Mouse (Mus musculus): Measurements from ENCODE around the gene Hspb9. TPM values are rescaled to one million over a fixed set of nuclear protein-coding genes. Genes with fewer than 3 reads are reported as not detected.

Hspb9 gene
- polyA plus RNA-seq, 1 experiment from 2014 or later: 0.24 TPM

- Histone ChIP-seq H3K36me3 (ENCODE audit: control insufficient read depth, insufficient read depth) (no peaks in the 10 kb centered on the region), H3K27ac (ENCODE audit: low read length) (no peak overlapping the region), H3K4me3 (ENCODE audit: low read length) (no peak overlapping the region), H3K4me1 (ENCODE audit: control insufficient read depth, insufficient read depth, low read length) (no peaks in the 10 kb centered on the region), H3K9ac (ENCODE audit: low read length) (no peak overlapping the region), H3K4me2 (ENCODE audit: low read depth, low read length) (no peak overlapping the region), H3K27me3 (ENCODE audit: control insufficient read depth, insufficient read depth, low read length) (peaks cover 17% of the 10 kb centered on the region), H3K9me3 (replicated peaks; ENCODE audit: control insufficient read depth, low read length) (no peaks in the 10 kb centered on the region)
- ATAC-seq (replicated peaks; ENCODE audit: extremely low read depth, insufficient read depth, low FRiP score): no peak
- WGBS: 13% methylated on average over 6 of the region's 6 CpGs
Observed at GRCm38 (mm10) chr11:100745085-100745484, 31.4 kb downstream of the Hspb9 start.

DNA sequence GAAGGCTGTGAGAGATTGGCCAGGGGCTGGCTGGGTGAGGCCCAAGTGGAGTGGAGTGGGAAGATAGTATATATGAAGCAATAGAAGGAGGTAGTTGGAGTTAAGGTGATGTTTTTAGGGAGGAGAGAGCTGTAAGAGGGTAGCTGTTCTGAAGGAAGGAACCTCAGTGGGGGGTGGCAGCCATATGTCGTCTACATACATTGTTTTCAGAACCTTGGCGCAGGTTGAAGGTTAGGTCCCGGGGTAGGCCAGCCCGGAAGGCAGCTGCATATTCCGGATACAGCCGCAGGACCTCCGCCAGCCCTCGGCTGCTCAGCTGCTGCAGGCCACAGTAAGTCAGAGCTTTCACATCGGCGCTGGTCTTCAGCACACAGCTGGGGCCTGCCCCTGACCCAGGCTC, 32.9 kb downstream of the Hspb9 start:
- Histone ChIP-seq H3K4me2 (ENCODE audit: low read depth, low read length) (no peak overlapping the region), H3K9ac (ENCODE audit: low read length) (no peak overlapping the region), H3K27ac (ENCODE audit: low read length) (no peak overlapping the region), H3K27me3 (ENCODE audit: control insufficient read depth, insufficient read depth, low read length) (peaks cover 21% of the 10 kb centered on the region), H3K9me3 (replicated peaks; ENCODE audit: control insufficient read depth, low read length) (no peaks in the 10 kb centered on the region), H3K4me3 (ENCODE audit: low read length) (no peak overlapping the region), H3K36me3 (ENCODE audit: control insufficient read depth, insufficient read depth) (no peaks in the 10 kb centered on the region), H3K4me1 (ENCODE audit: control insufficient read depth, insufficient read depth, low read length) (no peaks in the 10 kb centered on the region)
- no peak for ATAC-seq (replicated peaks; ENCODE audit: extremely low read depth, insufficient read depth, low FRiP score)
- WGBS: 71% methylated on average over 10 of the region's 10 CpGs

DNA sequence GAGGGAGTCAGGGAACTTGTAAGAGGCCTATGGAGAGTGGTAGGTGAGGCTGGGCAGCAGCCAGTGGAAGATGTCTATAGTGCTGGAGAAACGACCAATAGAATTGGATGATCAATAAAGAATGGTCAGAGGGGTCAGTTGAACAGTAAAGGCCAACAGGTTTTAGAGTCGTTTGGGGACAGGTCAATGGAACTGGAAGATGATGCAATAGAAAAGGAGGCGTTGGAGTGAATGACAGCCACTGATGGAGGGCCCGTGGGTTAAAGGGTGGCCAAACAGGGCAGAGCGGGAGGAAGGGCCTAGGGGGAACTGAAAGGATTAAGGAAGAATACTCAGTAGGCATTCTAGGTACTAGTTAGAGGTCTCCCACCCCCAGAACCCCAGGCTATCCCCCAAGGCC, 33.5 kb downstream of the Hspb9 start:
- no peak overlapping the region for H3K9ac ChIP-seq (ENCODE audit: low read length)
- H3K27me3 ChIP-seq (ENCODE audit: control insufficient read depth, insufficient read depth, low read length): peaks cover 21% of the 10 kb centered on the region
- H3K9me3 ChIP-seq (replicated peaks; ENCODE audit: control insufficient read depth, low read length): no peaks in the 10 kb centered on the region
- no peak for ATAC-seq (replicated peaks; ENCODE audit: extremely low read depth, insufficient read depth, low FRiP score)
- no peaks in the 10 kb centered on the region for H3K4me1 ChIP-seq (ENCODE audit: control insufficient read depth, insufficient read depth, low read length)
- H3K36me3 ChIP-seq (ENCODE audit: control insufficient read depth, insufficient read depth): no peaks in the 10 kb centered on the region
- no peak overlapping the region for H3K4me2 ChIP-seq (ENCODE audit: low read depth, low read length)
- WGBS: 65% methylated on average over 5 of the region's 5 CpGs
- no peak overlapping the region for H3K4me3 ChIP-seq (ENCODE audit: low read length)
- H3K27ac ChIP-seq (ENCODE audit: low read length): no peak overlapping the region

GRCm38 (mm10) chr11:100748620-100749019, 35.0 kb downstream of the Hspb9 start:
- no peak overlapping the region for H3K4me3 ChIP-seq (ENCODE audit: low read length)
- H3K27ac ChIP-seq (ENCODE audit: low read length): no peak overlapping the region
- H3K36me3 ChIP-seq (ENCODE audit: control insufficient read depth, insufficient read depth): no peaks in the 10 kb centered on the region
- ATAC-seq (replicated peaks; ENCODE audit: extremely low read depth, insufficient read depth, low FRiP score): no peak
- WGBS: 57% methylated on average over 4 of the region's 4 CpGs
- peaks cover 26% of the 10 kb centered on the region for H3K27me3 ChIP-seq (ENCODE audit: control insufficient read depth, insufficient read depth, low read length)
- H3K4me2 ChIP-seq (ENCODE audit: low read depth, low read length): no peak overlapping the region
- no peak overlapping the region for H3K9ac ChIP-seq (ENCODE audit: low read length)
- no peaks in the 10 kb centered on the region for H3K4me1 ChIP-seq (ENCODE audit: control insufficient read depth, insufficient read depth, low read length)
- no peaks in the 10 kb centered on the region for H3K9me3 ChIP-seq (replicated peaks; ENCODE audit: control insufficient read depth, low read length)

- ATAC-seq (replicated peaks; ENCODE audit: extremely low read depth, insufficient read depth, low FRiP score): no peak
- no peak overlapping the region for H3K4me3 ChIP-seq (ENCODE audit: low read length)
- H3K9me3 ChIP-seq (replicated peaks; ENCODE audit: control insufficient read depth, low read length): no peaks in the 10 kb centered on the region
- no peaks in the 10 kb centered on the region for H3K4me1 ChIP-seq (ENCODE audit: control insufficient read depth, insufficient read depth, low read length)
- H3K27me3 ChIP-seq (ENCODE audit: control insufficient read depth, insufficient read depth, low read length): peaks cover 26% of the 10 kb centered on the region
- WGBS: 30% methylated on average over 25 of the region's 25 CpGs
- no peak overlapping the region for H3K27ac ChIP-seq (ENCODE audit: low read length)
- H3K9ac ChIP-seq (ENCODE audit: low read length): no peak overlapping the region
- H3K4me2 ChIP-seq (ENCODE audit: low read depth, low read length): no peak overlapping the region
- H3K36me3 ChIP-seq (ENCODE audit: control insufficient read depth, insufficient read depth): no peaks in the 10 kb centered on the region
Observed at GRCm38 (mm10) chr11:100749469-100749868, 35.8 kb downstream of the Hspb9 start.

- Histone ChIP-seq H3K27me3 (ENCODE audit: control insufficient read depth, insufficient read depth, low read length) (peaks cover 27% of the 10 kb centered on the region), H3K27ac (ENCODE audit: low read length) (no peak overlapping the region), H3K9ac (ENCODE audit: low read length) (no peak overlapping the region), H3K9me3 (replicated peaks; ENCODE audit: control insufficient read depth, low read length) (no peaks in the 10 kb centered on the region), H3K36me3 (ENCODE audit: control insufficient read depth, insufficient read depth) (no peaks in the 10 kb centered on the region), H3K4me2 (ENCODE audit: low read depth, low read length) (no peak overlapping the region), H3K4me1 (ENCODE audit: control insufficient read depth, insufficient read depth, low read length) (no peaks in the 10 kb centered on the region), H3K4me3 (ENCODE audit: low read length) (no peak overlapping the region)
- WGBS: 80% methylated on average over 16 of the region's 16 CpGs
- ATAC-seq (replicated peaks; ENCODE audit: extremely low read depth, insufficient read depth, low FRiP score): no peak
Observed at GRCm38 (mm10) chr11:100750127-100750526, 36.5 kb downstream of the Hspb9 start.

DNA sequence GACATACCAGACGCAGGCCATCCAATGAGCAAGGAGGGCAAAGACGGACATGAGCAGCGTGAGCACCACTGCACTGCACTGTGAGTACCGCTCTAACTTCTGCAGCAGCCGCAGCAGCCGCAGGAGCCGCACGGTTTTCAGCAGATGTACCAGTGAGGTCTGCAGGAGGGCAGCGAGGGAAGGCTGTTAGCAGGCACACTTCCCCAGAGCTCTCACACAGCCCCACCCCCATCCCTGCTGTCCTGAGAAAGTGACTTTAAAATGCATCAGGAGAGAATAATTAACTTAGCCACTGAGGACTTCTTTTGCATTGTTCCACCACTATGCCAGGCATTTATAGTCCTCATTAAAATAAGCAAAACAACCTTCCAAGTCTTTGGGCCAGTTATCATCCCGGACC, 38.6 kb downstream of the Hspb9 start:
- H3K4me2 ChIP-seq (ENCODE audit: low read depth, low read length): no peak overlapping the region
- no peak overlapping the region for H3K4me3 ChIP-seq (ENCODE audit: low read length)
- H3K9me3 ChIP-seq (replicated peaks; ENCODE audit: control insufficient read depth, low read length): no peaks in the 10 kb centered on the region
- no peak overlapping the region for H3K27ac ChIP-seq (ENCODE audit: low read length)
- no peaks in the 10 kb centered on the region for H3K36me3 ChIP-seq (ENCODE audit: control insufficient read depth, insufficient read depth)
- WGBS: 26% methylated on average over 10 of the region's 10 CpGs
- no peak for ATAC-seq (replicated peaks; ENCODE audit: extremely low read depth, insufficient read depth, low FRiP score)
- no peaks in the 10 kb centered on the region for H3K4me1 ChIP-seq (ENCODE audit: control insufficient read depth, insufficient read depth, low read length)
- peaks cover 33% of the 10 kb centered on the region for H3K27me3 ChIP-seq (ENCODE audit: control insufficient read depth, insufficient read depth, low read length)
- H3K9ac ChIP-seq (ENCODE audit: low read length): no peak overlapping the region

DNA sequence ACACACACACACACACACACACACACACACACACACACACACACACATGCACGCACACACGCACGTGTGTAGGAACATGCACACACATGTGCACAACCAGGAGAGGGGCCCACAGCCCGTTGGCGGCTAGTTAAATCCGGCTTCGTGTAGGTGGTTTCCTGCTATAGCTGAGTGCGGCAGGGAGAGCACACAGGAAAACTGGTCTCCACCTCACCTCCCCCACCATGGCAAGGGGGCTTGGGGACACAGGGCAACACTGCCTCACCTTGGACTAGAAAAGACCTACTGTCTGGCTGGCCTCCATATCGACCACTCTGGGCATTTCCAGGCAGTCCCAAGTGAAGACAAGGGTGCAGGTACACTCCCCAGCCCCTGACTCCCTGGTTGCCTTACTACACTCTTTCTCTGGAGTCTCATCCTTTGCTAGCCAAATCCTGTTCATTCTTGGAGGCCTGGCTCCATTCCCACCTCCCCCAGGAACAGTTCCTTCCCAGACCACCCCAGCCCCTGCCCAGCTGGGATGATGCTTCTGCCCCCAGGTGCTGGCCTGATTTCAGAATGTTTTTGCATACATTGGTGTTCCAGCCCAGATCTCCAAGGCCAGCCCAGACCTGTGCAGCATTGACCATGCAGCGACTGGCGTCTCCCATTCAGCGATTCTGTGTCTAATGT, 40.5 kb downstream of the Hspb9 start:
- Histone ChIP-seq H3K9ac (ENCODE audit: low read length) (no peak overlapping the region), H3K9me3 (replicated peaks; ENCODE audit: control insufficient read depth, low read length) (no peaks in the 10 kb centered on the region), H3K27ac (ENCODE audit: low read length) (no peak overlapping the region), H3K36me3 (ENCODE audit: control insufficient read depth, insufficient read depth) (no peaks in the 10 kb centered on the region), H3K4me2 (ENCODE audit: low read depth, low read length) (no peak overlapping the region), H3K4me3 (ENCODE audit: low read length) (no peak overlapping the region), H3K27me3 (ENCODE audit: control insufficient read depth, insufficient read depth, low read length) (peaks cover 33% of the 10 kb centered on the region), H3K4me1 (ENCODE audit: control insufficient read depth, insufficient read depth, low read length) (0 out of 2 replicates have a peak, but pooled peaks cover under 1% of the 10 kb centered on the region)
- WGBS: 73% methylated on average over 12 of the region's 12 CpGs
- no peak for ATAC-seq (replicated peaks; ENCODE audit: extremely low read depth, insufficient read depth, low FRiP score)

- no peak overlapping the region for H3K9ac ChIP-seq (ENCODE audit: low read length)
- H3K4me2 ChIP-seq (ENCODE audit: low read depth, low read length): no peak overlapping the region
- H3K36me3 ChIP-seq (ENCODE audit: control insufficient read depth, insufficient read depth): no peaks in the 10 kb centered on the region
- no peaks in the 10 kb centered on the region for H3K9me3 ChIP-seq (replicated peaks; ENCODE audit: control insufficient read depth, low read length)
- no peak overlapping the region for H3K27ac ChIP-seq (ENCODE audit: low read length)
- no peak overlapping the region for H3K4me3 ChIP-seq (ENCODE audit: low read length)
- 87% methylated on average over 3 of the region's 3 CpGs for WGBS
- H3K27me3 ChIP-seq (ENCODE audit: control insufficient read depth, insufficient read depth, low read length): peaks cover 35% of the 10 kb centered on the region
- peaks cover 5% of the 10 kb centered on the region; the same call in 1 of the 2 replicates for H3K4me1 ChIP-seq (ENCODE audit: control insufficient read depth, insufficient read depth, low read length)
- ATAC-seq (replicated peaks; ENCODE audit: extremely low read depth, insufficient read depth, low FRiP score): no peak
Observed at GRCm38 (mm10) chr11:100754693-100755057, 41.0 kb downstream of the Hspb9 start.

Data from heart, embryonic 16.5 days (tissue).